Mouse (Mus musculus) liver, embryonic 13.5 days (tissue): ENCODE data around the gene Fbxl18. TPM values are rescaled to one million over a fixed set of nuclear protein-coding genes. Genes with fewer than 3 reads are reported as not detected.
A peak's percentile ranks its signal among the peaks of the same experiment; 100 is the strongest.

Experiments used
- ATAC-seq: fragments of 200-750 bp; cut with Nextera tagmentation; 2 replicates; pipeline ENCODE4 v1.8.0; 2017; ENCODE audit warnings: low read depth, mild to moderate bottlenecking, moderate number of reproducible peaks, moderate library complexity
- DNase-seq: peaks from one replicate; pipeline ENCODE4 v3.0.0; 2022
- H3K27ac ChIP-seq: fragments of 300-500 bp; sonication (generic); 2 replicates; pipeline ENCODE4 v1.5.1; 2015; ENCODE audit warnings: moderate library complexity, mild to moderate bottlenecking, inconsistent platforms
- H3K27me3 ChIP-seq: fragments of 300-500 bp; sonication (generic); 2 replicates; pipeline ENCODE4 v1.6.1; 2015; ENCODE audit warnings: mild to moderate bottlenecking, inconsistent platforms
- H3K36me3 ChIP-seq: fragments of 300-500 bp; sonication (generic); 2 replicates; pipeline ENCODE4 v1.6.1; 2015; ENCODE audit warnings: mild to moderate bottlenecking, inconsistent platforms
- H3K4me1 ChIP-seq: fragments of 300-500 bp; sonication (generic); replicated peaks from 2 replicates; pipeline ENCODE4 v1.6.1; 2015; ENCODE audit warnings: inconsistent platforms
- H3K4me2 ChIP-seq: fragments of 300-500 bp; sonication (generic); 2 replicates; pipeline ENCODE4 v1.6.1; 2015; ENCODE audit warnings: inconsistent platforms, mild to moderate bottlenecking, moderate library complexity
- H3K4me3 ChIP-seq: fragments of 300-500 bp; sonication (generic); replicated peaks from 2 replicates; pipeline ENCODE4 v1.5.1; 2015; ENCODE audit warnings: mild to moderate bottlenecking, inconsistent platforms
- H3K9ac ChIP-seq: fragments of 300-500 bp; sonication (generic); 2 replicates; pipeline ENCODE4 v1.6.1; 2015; ENCODE audit warnings: mild to moderate bottlenecking, inconsistent platforms
- H3K9me3 ChIP-seq: fragments of 300-500 bp; sonication (generic); replicated peaks from 2 replicates; pipeline ENCODE4 v1.6.1; 2016; ENCODE audit warnings: inconsistent platforms
- WGBS: fragments of 180-500 bp; shearing (Covaris S2); methylation state at CpG from one replicate; pipeline ENCODE4 v1.1.7; 2015; ENCODE audit not compliant: insufficient replicate concordance; 5-methylcytosine and 5-hydroxymethylcytosine counted together
- polyA plus RNA-seq: library from polyadenylated mRNA; unstranded; fragments of >200 nt; fragmentation: Nextera tagmentation; extraction: Ambion mirVana; gene quantifications from 2 replicates; pipeline ENCODE4 v1.2.1, GENCODE M21; 2015

The Fbxl18 gene
- polyA plus RNA-seq, 1 experiment from 2014 or later: 3.7 TPM

GRCm38 (mm10) chr5:142912739-142913138, 17.5 kb upstream of the Fbxl18 start:
- no peaks in the 10 kb centered on the region for H3K9me3 ChIP-seq
- WGBS: 63% methylated on average over 4 of the region's 4 CpGs
- peaks cover 63% of the 10 kb centered on the region for H3K4me1 ChIP-seq
- DNase-seq (no peak), ATAC-seq (peak; percentile 14; the same call in 1 of the 2 replicates)
- no peaks in the 10 kb centered on the region for H3K36me3 ChIP-seq
- H3K4me3 ChIP-seq: no peak overlapping the region
- no peaks in the 10 kb centered on the region for H3K27me3 ChIP-seq
- H3K9ac ChIP-seq: 0 out of 2 replicates have a peak overlapping the region, but pooled peaks have one; percentile 19
- H3K4me2 ChIP-seq: no peak overlapping the region
- peak overlapping the region; percentile 64 for H3K27ac ChIP-seq

GRCm38 (mm10) chr5:142912320-142912719, 17.1 kb upstream of the Fbxl18 start:
- H3K27ac ChIP-seq: peak overlapping the region; percentile 64
- no peaks in the 10 kb centered on the region for H3K9me3 ChIP-seq
- H3K4me1 ChIP-seq: peaks cover 68% of the 10 kb centered on the region
- no peak for DNase-seq
- no peaks in the 10 kb centered on the region for H3K27me3 ChIP-seq
- H3K4me3 ChIP-seq: no peak overlapping the region
- 0 out of 2 replicates have a peak overlapping the region, but pooled peaks have one; percentile 19 for H3K9ac ChIP-seq
- peak; percentile 26; the same call in 1 of the 2 replicates for ATAC-seq
- H3K36me3 ChIP-seq: no peaks in the 10 kb centered on the region
- no peak overlapping the region for H3K4me2 ChIP-seq
- WGBS: 74% methylated on average over 3 of the region's 3 CpGs

GRCm38 (mm10) chr5:142911629-142912028, 16.4 kb upstream of the Fbxl18 start:
- no peak overlapping the region for H3K4me3 ChIP-seq
- DNase-seq: no peak
- 86% methylated on average over 2 of the region's 2 CpGs for WGBS
- H3K4me2 ChIP-seq: no peak overlapping the region
- no peaks in the 10 kb centered on the region for H3K27me3 ChIP-seq
- H3K9ac ChIP-seq: no peak overlapping the region
- peak overlapping the region; percentile 64; the same call in 1 of the 2 replicates for H3K27ac ChIP-seq
- H3K4me1 ChIP-seq: peaks cover 73% of the 10 kb centered on the region
- no peaks in the 10 kb centered on the region for H3K36me3 ChIP-seq
- no peaks in the 10 kb centered on the region for H3K9me3 ChIP-seq
- no peak for ATAC-seq

GRCm38 (mm10) chr5:142909576-142910278, 14.5 kb upstream of the Fbxl18 start:
- no peak for ATAC-seq
- Histone ChIP-seq H3K4me2 (peak overlapping the region; percentile 93), H3K4me3 (no peak overlapping the region), H3K27ac (peak overlapping the region; percentile 100), H3K9ac (peak overlapping the region; percentile 100), H3K4me1 (peaks cover 72% of the 10 kb centered on the region), H3K9me3 (no peaks in the 10 kb centered on the region), H3K27me3 (no peaks in the 10 kb centered on the region), H3K36me3 (peaks cover 9% of the 10 kb centered on the region)
- 38% methylated on average over 8 of the region's 8 CpGs for WGBS
- DNase-seq: no peak

- Histone ChIP-seq H3K4me3 (no peak overlapping the region), H3K4me1 (peaks cover 78% of the 10 kb centered on the region), H3K9me3 (no peaks in the 10 kb centered on the region), H3K27me3 (no peaks in the 10 kb centered on the region), H3K4me2 (peak overlapping the region; percentile 93), H3K36me3 (peaks cover 15% of the 10 kb centered on the region), H3K9ac (peak overlapping the region; percentile 100), H3K27ac (peak overlapping the region; percentile 100)
- no peak for ATAC-seq
- WGBS: 18% methylated on average over 5 of the region's 5 CpGs
- DNase-seq: no peak
These were observed 13.8 kb upstream of the Fbxl18 start for GRCm38 (mm10) chr5:142908941-142909575.

- H3K9ac ChIP-seq: peak overlapping the region; percentile 100
- no peaks in the 10 kb centered on the region for H3K9me3 ChIP-seq
- no peak for ATAC-seq
- peak overlapping the region; percentile 99; the same call in 1 of the 2 replicates for H3K4me3 ChIP-seq
- no peak for DNase-seq
- H3K27ac ChIP-seq: peak overlapping the region; percentile 100
- 62% methylated on average over 5 of the region's 5 CpGs for WGBS
- H3K27me3 ChIP-seq: no peaks in the 10 kb centered on the region
- peak overlapping the region; percentile 93 for H3K4me2 ChIP-seq
- peaks cover 81% of the 10 kb centered on the region for H3K4me1 ChIP-seq
- H3K36me3 ChIP-seq: peaks cover 26% of the 10 kb centered on the region
These were observed 12.8 kb upstream of the Fbxl18 start for GRCm38 (mm10) chr5:142907803-142908559.

- peak overlapping the region; percentile 100 for H3K27ac ChIP-seq
- H3K9ac ChIP-seq: peak overlapping the region; percentile 100
- DNase-seq (no peak), ATAC-seq (no peak)
- peaks cover 34% of the 10 kb centered on the region for H3K36me3 ChIP-seq
- peaks cover 81% of the 10 kb centered on the region for H3K4me1 ChIP-seq
- peak overlapping the region; percentile 99 for H3K4me3 ChIP-seq
- 36% methylated on average over 14 of the region's 14 CpGs for WGBS
- H3K9me3 ChIP-seq: no peaks in the 10 kb centered on the region
- peak overlapping the region; percentile 93 for H3K4me2 ChIP-seq
- no peaks in the 10 kb centered on the region for H3K27me3 ChIP-seq
These were observed 12.0 kb upstream of the Fbxl18 start for GRCm38 (mm10) chr5:142907048-142907802.

GRCm38 (mm10) chr5:142906532-142907047, 11.4 kb upstream of the Fbxl18 start, which contains the start of gene Actb:
Gene Actb (minus strand): TSS chr5:142906754.
- WGBS: 2% methylated on average over 41 of the region's 41 CpGs
- H3K4me1 ChIP-seq: peaks cover 78% of the 10 kb centered on the region
- peak; percentile 54 for ATAC-seq

GRCm38 (mm10) chr5:142905725-142906531, 10.7 kb upstream of the Fbxl18 start:
- peaks cover 71% of the 10 kb centered on the region for H3K4me1 ChIP-seq
- H3K9ac ChIP-seq: peak overlapping the region; percentile 100
- ATAC-seq: peak; percentile 90
- H3K4me2 ChIP-seq: peak overlapping the region; percentile 93
- DNase-seq: peak; percentile 99
- WGBS: under 1% methylated on average over 84 of the region's 84 CpGs
- peak overlapping the region; percentile 100 for H3K27ac ChIP-seq
- H3K27me3 ChIP-seq: no peaks in the 10 kb centered on the region
- H3K4me3 ChIP-seq: peak overlapping the region; percentile 99
- H3K36me3 ChIP-seq: peaks cover 47% of the 10 kb centered on the region
- H3K9me3 ChIP-seq: no peaks in the 10 kb centered on the region

More at GRCm38 (mm10) chr5:142906532-142907047, 11.4 kb upstream of the Fbxl18 start, which contains the start of gene Actb:
- Histone ChIP-seq H3K4me3 (peak within 1 kb of the TSS; percentile 99), H3K9me3 (no peaks in the 10 kb centered on the region), H3K36me3 (peaks cover 40% of the 10 kb centered on the region), H3K27me3 (no peaks in the 10 kb centered on the region), H3K27ac (peak within 1 kb of the TSS; percentile 100), H3K4me2 (peak within 1 kb of the TSS; percentile 93), H3K9ac (peak within 1 kb of the TSS; percentile 100)
- DNase-seq: peak; percentile 92
